Mouse (Mus musculus): ENCODE measurements around the gene Nup160.

GRCm38 (mm10) chr2:90679061-90679810 lies 2.2 kb downstream of the Nup160 start:
- TF ChIP-seq CTCF (conservative IDR thresholded peaks at IDR 0.05; ENCODE audit: insufficient read depth, insufficient read length, low read depth, low read length), result no peak
- TF ChIP-seq POLR2A (IDR thresholded peaks at IDR 0.05; ENCODE audit: low read depth, low read length), result no peak
